Mouse (Mus musculus): ENCODE data around the gene Gucd1. TPM values are rescaled to one million over a fixed set of nuclear protein-coding genes. Genes with fewer than 3 reads are reported as not detected.
A peak's percentile ranks its signal among the peaks of the same experiment; 100 is the strongest.

The Gucd1 gene
- polyA plus RNA-seq, 1 experiment from 2014 or later = 24.0 TPM

GRCm38 (mm10) chr10:75312361-75312760 is 205.4 kb downstream of the Gucd1 start:
- H3K9me3 ChIP-seq = no peaks in the 10 kb centered on the region
- H3K4me3 ChIP-seq = no peak overlapping the region
- peaks cover 53% of the 10 kb centered on the region for H3K4me1 ChIP-seq
- peaks cover 21% of the 10 kb centered on the region for H3K27me3 ChIP-seq (ENCODE audit: insufficient read depth, poor library complexity, severe bottlenecking)
- H3K36me3 ChIP-seq = peaks cover 45% of the 10 kb centered on the region
- DNase-seq (ENCODE audit: low spot score) = no peak
- WGBS = 85% methylated on average over 7 of the region's 7 CpGs
- H3K27ac ChIP-seq = no peak overlapping the region

- DNase-seq (ENCODE audit: low spot score) = no peak
- no peak overlapping the region for H3K4me3 ChIP-seq
- 89% methylated on average over 7 of the region's 7 CpGs for WGBS
- H3K9me3 ChIP-seq = no peaks in the 10 kb centered on the region
- peaks cover 42% of the 10 kb centered on the region for H3K4me1 ChIP-seq
- H3K36me3 ChIP-seq = peaks cover 55% of the 10 kb centered on the region
- H3K27ac ChIP-seq = peak overlapping the region; percentile 7; the same call in 1 of the 2 replicates
- no peaks in the 10 kb centered on the region for H3K27me3 ChIP-seq (ENCODE audit: insufficient read depth, poor library complexity, severe bottlenecking)
Observed at GRCm38 (mm10) chr10:75307130-75307529, 210.6 kb downstream of the Gucd1 start.

- Histone ChIP-seq H3K27me3 (ENCODE audit: insufficient read depth, poor library complexity, severe bottlenecking) (no peaks in the 10 kb centered on the region), H3K4me3 (no peak overlapping the region), H3K9me3 (no peaks in the 10 kb centered on the region), H3K27ac (peak overlapping the region; percentile 73), H3K4me1 (peaks cover 39% of the 10 kb centered on the region), H3K36me3 (peaks cover 40% of the 10 kb centered on the region)
- 58% methylated on average over 6 of the region's 6 CpGs for WGBS
- DNase-seq (ENCODE audit: low spot score) = no peak
Observed at GRCm38 (mm10) chr10:75304413-75304812, 213.4 kb downstream of the Gucd1 start.

GRCm38 (mm10) chr10:75304049-75304405 is 213.7 kb downstream of the Gucd1 start:
- peaks cover 35% of the 10 kb centered on the region for H3K4me1 ChIP-seq
- H3K9me3 ChIP-seq = no peaks in the 10 kb centered on the region
- no peaks in the 10 kb centered on the region for H3K27me3 ChIP-seq (ENCODE audit: insufficient read depth, poor library complexity, severe bottlenecking)
- H3K4me3 ChIP-seq = no peak overlapping the region
- 79% methylated on average over 5 of the region's 5 CpGs for WGBS
- peaks cover 40% of the 10 kb centered on the region for H3K36me3 ChIP-seq
- DNase-seq (ENCODE audit: low spot score) = no peak
- peak overlapping the region; percentile 73 for H3K27ac ChIP-seq

GRCm38 (mm10) chr10:75303324-75304048 is 214.3 kb downstream of the Gucd1 start:
- WGBS = 79% methylated on average over 8 of the region's 8 CpGs
- H3K36me3 ChIP-seq = peaks cover 37% of the 10 kb centered on the region
- peaks cover 30% of the 10 kb centered on the region for H3K4me1 ChIP-seq
- no peaks in the 10 kb centered on the region for H3K27me3 ChIP-seq (ENCODE audit: insufficient read depth, poor library complexity, severe bottlenecking)
- H3K9me3 ChIP-seq = no peaks in the 10 kb centered on the region
- H3K4me3 ChIP-seq = no peak overlapping the region
- H3K27ac ChIP-seq = peak overlapping the region; percentile 73
- no peak for DNase-seq (ENCODE audit: low spot score)

- H3K9me3 ChIP-seq = no peaks in the 10 kb centered on the region
- no peaks in the 10 kb centered on the region for H3K27me3 ChIP-seq (ENCODE audit: insufficient read depth, poor library complexity, severe bottlenecking)
- no peak overlapping the region for H3K27ac ChIP-seq
- no peak overlapping the region for H3K4me3 ChIP-seq
- no peak for DNase-seq (ENCODE audit: low spot score)
- WGBS = 87% methylated on average over 4 of the region's 4 CpGs
- peaks cover 28% of the 10 kb centered on the region for H3K36me3 ChIP-seq
- H3K4me1 ChIP-seq = peaks cover 30% of the 10 kb centered on the region
Observed at GRCm38 (mm10) chr10:75302536-75302935, 215.2 kb downstream of the Gucd1 start.

GRCm38 (mm10) chr10:75301937-75302336 is 215.8 kb downstream of the Gucd1 start:
- Histone ChIP-seq H3K36me3 (peaks cover 22% of the 10 kb centered on the region; the same call in 1 of the 2 replicates), H3K27me3 (ENCODE audit: insufficient read depth, poor library complexity, severe bottlenecking) (no peaks in the 10 kb centered on the region), H3K4me1 (peaks cover 30% of the 10 kb centered on the region), H3K4me3 (no peak overlapping the region), H3K9me3 (no peaks in the 10 kb centered on the region), H3K27ac (no peak overlapping the region; the same call in 1 of the 2 replicates)
- no peak for DNase-seq (ENCODE audit: low spot score)
- 59% methylated on average over 4 of the region's 4 CpGs for WGBS

GRCm38 (mm10) chr10:75301195-75301806 is 216.5 kb downstream of the Gucd1 start:
- no peaks in the 10 kb centered on the region for H3K27me3 ChIP-seq (ENCODE audit: insufficient read depth, poor library complexity, severe bottlenecking)
- H3K27ac ChIP-seq = no peak overlapping the region; the same call in 1 of the 2 replicates
- H3K36me3 ChIP-seq = peaks cover 21% of the 10 kb centered on the region; the same call in 1 of the 2 replicates
- H3K9me3 ChIP-seq = no peaks in the 10 kb centered on the region
- DNase-seq (ENCODE audit: low spot score) = no peak
- no peak overlapping the region for H3K4me3 ChIP-seq
- 83% methylated on average over 12 of the region's 12 CpGs for WGBS
- peaks cover 30% of the 10 kb centered on the region for H3K4me1 ChIP-seq

Other genes starting within 250 kb of the Gucd1 start
- 3.5 and 3.6 TPM in 2 replicates for gene Adora2a, start 201.1 kb downstream of the Gucd1 start, polyA plus RNA-seq (2016; fragmentation: Nextera tagmentation; extraction: Ambion mirVana)
- gene Upb1, start 116.9 kb downstream of the Gucd1 start, polyA plus RNA-seq (2016; fragmentation: Nextera tagmentation; extraction: Ambion mirVana) = 0.10 and 1.6 TPM in 2 replicates
- gene Snrpd3, start 421 bp downstream of the Gucd1 start, polyA plus RNA-seq (2016; fragmentation: Nextera tagmentation; extraction: Ambion mirVana) = 139 and 148 TPM in 2 replicates
- gene Lrrc75b, start 42.4 kb upstream of the Gucd1 start, polyA plus RNA-seq (2016; fragmentation: Nextera tagmentation; extraction: Ambion mirVana) = 0.78 and 1.1 TPM in 2 replicates
- 0.27 and 1.9 TPM in 2 replicates for gene Ggt1, start 43.6 kb upstream of the Gucd1 start, polyA plus RNA-seq (2016; fragmentation: Nextera tagmentation; extraction: Ambion mirVana)
- gene Ggt5, start 71.4 kb upstream of the Gucd1 start, polyA plus RNA-seq (2016; fragmentation: Nextera tagmentation; extraction: Ambion mirVana) = 1.4 and 4.9 TPM in 2 replicates
- gene Susd2, start 126.0 kb upstream of the Gucd1 start, polyA plus RNA-seq (2016; fragmentation: Nextera tagmentation; extraction: Ambion mirVana) = 1.3 and 1.4 TPM in 2 replicates
- 20.0 and 24.0 TPM in 2 replicates for gene Cabin1, start 246.4 kb upstream of the Gucd1 start, polyA plus RNA-seq (2016; fragmentation: Nextera tagmentation; extraction: Ambion mirVana)